Mouse (Mus musculus): ENCODE measurements at regions not wholly inside any gene's neighbourhood (a gene's known extent, or its start where the extent isn't known, plus 50 kb on each side); places are given as distances from the start of the nearest gene placed in this dataset.

GRCm38 (mm10) chr3:70190741-70191140, 183.3 kb downstream of the Otol1 start:
- TF ChIP-seq MYOG (IDR thresholded peaks at IDR 0.05; ENCODE audit: control insufficient read depth, extremely low read depth, insufficient read length) (no peak), CEBPB (IDR thresholded peaks at IDR 0.05; ENCODE audit: low read depth) (no peak), USF1 (IDR thresholded peaks at IDR 0.05; ENCODE audit: low read depth) (no peak), MAX (IDR thresholded peaks at IDR 0.05) (no peak), FOSL1 (IDR thresholded peaks at IDR 0.05; ENCODE audit: insufficient read depth, low read length, poor library complexity, severe bottlenecking) (no peak), CTCF (IDR thresholded peaks at IDR 0.05; ENCODE audit: control insufficient read depth, insufficient read depth, insufficient read length) (no peak), MYOD1 (IDR thresholded peaks at IDR 0.05; ENCODE audit: control insufficient read depth, insufficient read length, low read depth) (no peak)
- Histone ChIP-seq H3K4me3 (ENCODE audit: insufficient read depth, poor library complexity, severe bottlenecking) (no peak overlapping the region), H3K36me3 (ENCODE audit: control insufficient read depth, insufficient read depth) (no peaks in the 10 kb centered on the region), H3K27me3 (ENCODE audit: control insufficient read depth, insufficient read depth, insufficient read length) (no peaks in the 10 kb centered on the region), H3K79me3 (ENCODE audit: low read depth) (no peaks in the 10 kb centered on the region), H3ac (ENCODE audit: control insufficient read depth, insufficient read length, low read depth) (no peak overlapping the region), H3K79me2 (ENCODE audit: control insufficient read depth, insufficient read depth) (no peaks in the 10 kb centered on the region)

GRCm38 (mm10) chr3:70196671-70197070, 189.3 kb downstream of the Otol1 start:
- H3K36me3 ChIP-seq (ENCODE audit: control insufficient read depth, insufficient read depth), result no peaks in the 10 kb centered on the region
- no peaks in the 10 kb centered on the region for H3K79me3 ChIP-seq (ENCODE audit: low read depth)
- no peak overlapping the region for H3ac ChIP-seq (ENCODE audit: control insufficient read depth, insufficient read length, low read depth)
- no peaks in the 10 kb centered on the region for H3K79me2 ChIP-seq (ENCODE audit: control insufficient read depth, insufficient read depth)
- TF ChIP-seq USF1 (IDR thresholded peaks at IDR 0.05; ENCODE audit: low read depth) (no peak), CEBPB (IDR thresholded peaks at IDR 0.05; ENCODE audit: low read depth) (no peak), MYOD1 (IDR thresholded peaks at IDR 0.05; ENCODE audit: control insufficient read depth, insufficient read length, low read depth) (no peak)
- no peak overlapping the region for H3K4me3 ChIP-seq (ENCODE audit: insufficient read depth, poor library complexity, severe bottlenecking)
- H3K27me3 ChIP-seq (ENCODE audit: control insufficient read depth, insufficient read depth, insufficient read length), result no peaks in the 10 kb centered on the region

GRCm38 (mm10) chr3:70198890-70199289, 191.5 kb downstream of the Otol1 start:
- H3K4me3 ChIP-seq (ENCODE audit: insufficient read depth, poor library complexity, severe bottlenecking), result no peak overlapping the region
- no peaks in the 10 kb centered on the region for H3K27me3 ChIP-seq (ENCODE audit: control insufficient read depth, insufficient read depth, insufficient read length)
- no peaks in the 10 kb centered on the region for H3K79me2 ChIP-seq (ENCODE audit: control insufficient read depth, insufficient read depth)
- no peaks in the 10 kb centered on the region for H3K36me3 ChIP-seq (ENCODE audit: control insufficient read depth, insufficient read depth)
- no peaks in the 10 kb centered on the region for H3K79me3 ChIP-seq (ENCODE audit: low read depth)
- no peak overlapping the region for H3ac ChIP-seq (ENCODE audit: control insufficient read depth, insufficient read length, low read depth)
- no peak for TF ChIP-seq USF1 (IDR thresholded peaks at IDR 0.05; ENCODE audit: low read depth)
- no peak for TF ChIP-seq MYOG (IDR thresholded peaks at IDR 0.05; ENCODE audit: control insufficient read depth, extremely low read depth, insufficient read length)
- no peak for TF ChIP-seq FOSL1 (IDR thresholded peaks at IDR 0.05; ENCODE audit: insufficient read depth, low read length, poor library complexity, severe bottlenecking)
- TF ChIP-seq CEBPB (IDR thresholded peaks at IDR 0.05; ENCODE audit: low read depth), result no peak

GRCm38 (mm10) chr3:70201334-70201943, 194.0 kb downstream of the Otol1 start:
- TF ChIP-seq CEBPB (IDR thresholded peaks at IDR 0.05; ENCODE audit: low read depth) (no peak), CTCF (IDR thresholded peaks at IDR 0.05; ENCODE audit: control insufficient read depth, insufficient read depth, insufficient read length) (no peak), MYOD1 (IDR thresholded peaks at IDR 0.05; ENCODE audit: control insufficient read depth, insufficient read length, low read depth) (no peak), MYOG (IDR thresholded peaks at IDR 0.05; ENCODE audit: control insufficient read depth, extremely low read depth, insufficient read length) (no peak), USF1 (IDR thresholded peaks at IDR 0.05; ENCODE audit: low read depth) (no peak), MAX (IDR thresholded peaks at IDR 0.05) (no peak), FOSL1 (IDR thresholded peaks at IDR 0.05; ENCODE audit: insufficient read depth, low read length, poor library complexity, severe bottlenecking) (no peak)
- no peak overlapping the region for H3ac ChIP-seq (ENCODE audit: control insufficient read depth, insufficient read length, low read depth)
- H3K79me2 ChIP-seq (ENCODE audit: control insufficient read depth, insufficient read depth), result no peaks in the 10 kb centered on the region
- H3K79me3 ChIP-seq (ENCODE audit: low read depth), result no peaks in the 10 kb centered on the region
- H3K27me3 ChIP-seq (ENCODE audit: control insufficient read depth, insufficient read depth, insufficient read length), result no peaks in the 10 kb centered on the region
- H3K4me3 ChIP-seq (ENCODE audit: insufficient read depth, poor library complexity, severe bottlenecking), result no peak overlapping the region
- H3K36me3 ChIP-seq (ENCODE audit: control insufficient read depth, insufficient read depth), result no peaks in the 10 kb centered on the region

- Histone ChIP-seq H3K36me3 (ENCODE audit: control insufficient read depth, insufficient read depth) (no peaks in the 10 kb centered on the region), H3K27me3 (ENCODE audit: control insufficient read depth, insufficient read depth, insufficient read length) (no peaks in the 10 kb centered on the region), H3K79me3 (ENCODE audit: low read depth) (no peaks in the 10 kb centered on the region), H3ac (ENCODE audit: control insufficient read depth, insufficient read length, low read depth) (no peak overlapping the region), H3K79me2 (ENCODE audit: control insufficient read depth, insufficient read depth) (no peaks in the 10 kb centered on the region), H3K4me3 (ENCODE audit: insufficient read depth, poor library complexity, severe bottlenecking) (no peak overlapping the region)
- TF ChIP-seq MYOG (IDR thresholded peaks at IDR 0.05; ENCODE audit: control insufficient read depth, extremely low read depth, insufficient read length) (no peak), FOSL1 (IDR thresholded peaks at IDR 0.05; ENCODE audit: insufficient read depth, low read length, poor library complexity, severe bottlenecking) (no peak), CTCF (IDR thresholded peaks at IDR 0.05; ENCODE audit: control insufficient read depth, insufficient read depth, insufficient read length) (no peak), USF1 (IDR thresholded peaks at IDR 0.05; ENCODE audit: low read depth) (no peak), MAX (IDR thresholded peaks at IDR 0.05) (no peak), CEBPB (IDR thresholded peaks at IDR 0.05; ENCODE audit: low read depth) (no peak), MYOD1 (IDR thresholded peaks at IDR 0.05; ENCODE audit: control insufficient read depth, insufficient read length, low read depth) (no peak)
Observed at GRCm38 (mm10) chr3:70215195-70215594, 207.8 kb downstream of the Otol1 start.

- no peak overlapping the region for H3ac ChIP-seq (ENCODE audit: control insufficient read depth, insufficient read length, low read depth)
- TF ChIP-seq FOSL1 (IDR thresholded peaks at IDR 0.05; ENCODE audit: insufficient read depth, low read length, poor library complexity, severe bottlenecking) (no peak), MAX (IDR thresholded peaks at IDR 0.05) (no peak), CEBPB (IDR thresholded peaks at IDR 0.05; ENCODE audit: low read depth) (no peak), MYOD1 (IDR thresholded peaks at IDR 0.05; ENCODE audit: control insufficient read depth, insufficient read length, low read depth) (no peak), MYOG (IDR thresholded peaks at IDR 0.05; ENCODE audit: control insufficient read depth, extremely low read depth, insufficient read length) (no peak), USF1 (IDR thresholded peaks at IDR 0.05; ENCODE audit: low read depth) (no peak), CTCF (IDR thresholded peaks at IDR 0.05; ENCODE audit: control insufficient read depth, insufficient read depth, insufficient read length) (no peak)
Observed at GRCm38 (mm10) chr3:70216096-70216495, 208.7 kb downstream of the Otol1 start.

More at GRCm38 (mm10) chr3:70216096-70216495, 208.7 kb downstream of the Otol1 start:
- H3K79me2 ChIP-seq (ENCODE audit: control insufficient read depth, insufficient read depth), result no peaks in the 10 kb centered on the region
- H3K79me3 ChIP-seq (ENCODE audit: low read depth), result no peaks in the 10 kb centered on the region
- H3K36me3 ChIP-seq (ENCODE audit: control insufficient read depth, insufficient read depth), result no peaks in the 10 kb centered on the region
- no peak overlapping the region for H3K4me3 ChIP-seq (ENCODE audit: insufficient read depth, poor library complexity, severe bottlenecking)
- no peaks in the 10 kb centered on the region for H3K27me3 ChIP-seq (ENCODE audit: control insufficient read depth, insufficient read depth, insufficient read length)
